ENCODE assay signal across 19 mouse cellular contexts in the genomic region with DNA sequence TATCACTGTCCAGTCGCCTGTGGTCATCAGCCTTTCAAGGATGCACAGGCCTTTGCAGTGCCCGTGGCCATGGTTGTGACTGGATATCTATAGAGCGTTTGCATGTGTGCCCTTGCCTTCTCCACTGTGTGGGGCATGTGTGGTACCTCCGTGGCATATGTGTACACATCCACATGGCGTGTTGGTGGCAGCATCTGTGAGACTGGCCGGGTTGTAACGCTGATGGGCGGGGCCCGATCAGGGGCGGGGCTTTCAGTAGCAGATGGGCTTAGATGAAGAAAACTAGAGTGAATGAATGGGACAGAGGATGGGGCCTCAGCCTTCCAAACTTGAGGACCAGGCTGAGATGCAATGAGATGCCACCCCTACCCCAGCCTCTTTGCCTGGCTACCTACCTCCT. TPM values are rescaled to one million over a fixed set of nuclear protein-coding genes. Genes with fewer than 3 reads are reported as not detected.
"Had no signal": no experiment of that assay in that cellular context is flagged by ENCODE, and none has a peak within 500 bp of the region (broad histone marks: within the 10 kb centered on the region; RNA-seq: fewer than 3 reads in every experiment).

No protein-coding gene starts in this region.

- ATAC-seq: midbrain, embryonic 16.5 days had no signal

- H3K4me3 ChIP-seq: midbrain, embryonic 10.5 days; midbrain, embryonic 12.5 days; myocyte; neural tube, embryonic 13.5 days; neural tube, embryonic 15.5 days had no signal

- H3K27ac ChIP-seq: midbrain, embryonic 10.5 days; midbrain, embryonic 12.5 days; neural tube, embryonic 13.5 days; neural tube, embryonic 15.5 days had no signal

- DNase-seq: lung, adult 18-20 months; lung, embryonic 14.5 days; lung, postnatal 10 days; lung, postnatal 4 days; midbrain, embryonic 14.5 days; retina, postnatal 1 day; right cerebral cortex, adult 18-20 months; right cerebral cortex, postnatal 25 days; right cerebral cortex, postnatal 4 days; spleen, adult 18-20 months; thymus, adult 18-20 months had no signal

RNA-seq across cellular contexts. Expression of gene Kcnh3, which starts 7.3 kb away (rescaled TPM):
- total RNA-seq: megakaryocyte, adult 5-6 weeks; megakaryocyte-erythroid progenitor cell, adult 5-6 weeks had no signal
